Mouse (Mus musculus) embryonic stem cell, embryonic (primary cell): ENCODE data around the gene Mrps35.

ENCODE experiments used
- CTCF ChIA-PET, 4 experiments: fragments of 300-600 bp in 2 of 4; fragments of 350-600 bp in 2 of 4; sonication (Branson Sonifier 250); formaldehyde crosslinking; loops; one replicate each; lab custom pipeline; 2022; ENCODE audit warnings: inconsistent platforms in 2 of 4; lab: Charles Lee
- POLR2A ChIA-PET, 4 experiments: fragments of 300-600 bp in 2 of 4; fragments of 350-600 bp in 2 of 4; sonication (Branson Sonifier 250); formaldehyde crosslinking; loops; one replicate each; lab custom pipeline; 2022; ENCODE audit warnings: antibody characterized with exemption in 4 of 4, inconsistent platforms in 1 of 4; lab: Charles Lee

Gene Mrps35

DNA sequence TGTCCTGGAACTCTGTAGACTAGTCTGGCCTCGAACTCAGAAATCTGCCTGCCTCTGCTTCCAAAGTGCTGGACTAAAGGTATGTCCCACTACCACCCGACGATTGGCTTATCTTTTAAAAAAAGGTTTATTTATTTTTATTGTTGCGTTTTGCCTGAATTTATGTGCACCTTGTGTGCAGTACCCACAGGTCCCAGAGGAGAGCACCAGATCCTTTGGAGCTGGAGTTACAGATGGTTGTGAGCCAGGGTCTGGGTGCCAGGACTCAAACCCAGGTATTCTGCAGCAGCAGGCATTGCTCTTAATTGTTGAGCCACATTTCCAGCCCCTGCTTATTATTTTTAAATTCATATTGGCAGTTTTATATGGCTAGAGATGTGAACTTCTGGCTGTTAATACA lies 53.5 kb downstream of the Mrps35 start:
- ChIA-PET CTCF (interaction anchor here in 1 of 4 experiments (0.8 to 1.2 kb wide), 2 partner anchors 20 to 271 kb away, joined by 3 to 5 read pairs; no protein-coding TSS in a partner anchor), POLR2A (interaction anchor here in 2 of 4 experiments (0.6 to 1.3 kb wide), 4 partner anchors 10 to 282 kb away, joined by 3 to 8 read pairs (median 3); partner anchors contain the start of gene Mansc4 (in 1 of the 2))

DNA sequence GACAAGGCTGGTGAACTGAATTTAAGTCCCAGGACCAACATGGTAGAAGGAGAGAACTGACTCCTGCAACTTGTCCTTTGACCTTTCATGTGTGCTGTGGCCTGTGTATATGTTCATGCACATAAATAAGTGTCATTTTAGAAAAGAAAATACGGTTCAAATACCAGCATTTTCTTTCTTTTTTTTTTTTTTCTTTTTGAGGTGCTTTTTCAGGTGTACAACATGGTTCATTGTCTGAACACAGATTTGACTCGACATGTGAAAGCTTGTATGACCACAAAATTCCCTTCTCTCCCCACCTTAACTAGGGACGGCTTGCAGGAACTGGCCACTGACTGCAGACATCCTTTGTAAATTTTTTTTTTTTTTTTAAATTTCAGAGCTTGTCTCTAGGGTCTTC lies 54.4 kb downstream of the Mrps35 start:
- POLR2A ChIA-PET: interaction anchor here in 2 of 4 experiments (0.6 to 1.4 kb wide), 6 partner anchors 14 to 81 kb away, joined by 3 to 5 read pairs (median 4); no protein-coding TSS in a partner anchor
- CTCF ChIA-PET: interaction anchor here in 2 of 4 experiments (0.6 to 1.2 kb wide), 2 partner anchors 20 to 637 kb away, joined by 3 read pairs; no protein-coding TSS in a partner anchor

DNA sequence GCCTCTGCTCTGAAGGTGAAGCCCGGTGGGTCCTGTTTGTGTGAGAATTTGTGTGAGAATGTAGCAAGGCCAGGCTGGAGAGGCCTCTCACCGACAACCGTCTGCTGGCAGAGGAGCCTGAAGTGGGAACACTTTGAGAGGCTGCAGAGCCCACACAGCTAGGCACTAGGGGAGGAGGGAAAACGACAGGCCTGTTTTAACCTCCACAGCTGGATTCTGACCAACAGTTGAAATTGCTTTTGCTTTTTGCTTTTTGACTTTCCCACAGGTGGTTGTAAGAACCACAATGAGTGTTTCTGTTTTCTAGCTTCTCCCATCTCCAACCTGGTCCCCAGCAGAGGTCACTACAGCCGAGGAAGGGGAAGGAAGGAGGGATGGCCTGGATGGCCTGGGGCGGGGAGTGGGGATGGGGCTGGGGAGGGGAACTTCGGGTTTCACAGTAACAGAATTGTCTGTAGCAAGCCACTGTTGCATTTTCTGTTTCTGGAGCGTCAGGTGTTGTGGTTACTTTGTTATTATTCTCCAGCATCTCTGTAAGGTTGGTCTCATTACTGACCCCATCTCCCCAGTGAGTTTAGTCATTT lies 54.9 kb downstream of the Mrps35 start:
- ChIA-PET POLR2A (interaction anchor here in 2 of 4 experiments (0.6 to 1.4 kb wide), 7 partner anchors 14 to 81 kb away, joined by 3 to 5 read pairs (median 4); no protein-coding TSS in a partner anchor), CTCF (interaction anchor here in 3 of 4 experiments (0.6 to 1.2 kb wide), 3 partner anchors 19 to 1105 kb away, joined by 3 read pairs; no protein-coding TSS in a partner anchor)

DNA sequence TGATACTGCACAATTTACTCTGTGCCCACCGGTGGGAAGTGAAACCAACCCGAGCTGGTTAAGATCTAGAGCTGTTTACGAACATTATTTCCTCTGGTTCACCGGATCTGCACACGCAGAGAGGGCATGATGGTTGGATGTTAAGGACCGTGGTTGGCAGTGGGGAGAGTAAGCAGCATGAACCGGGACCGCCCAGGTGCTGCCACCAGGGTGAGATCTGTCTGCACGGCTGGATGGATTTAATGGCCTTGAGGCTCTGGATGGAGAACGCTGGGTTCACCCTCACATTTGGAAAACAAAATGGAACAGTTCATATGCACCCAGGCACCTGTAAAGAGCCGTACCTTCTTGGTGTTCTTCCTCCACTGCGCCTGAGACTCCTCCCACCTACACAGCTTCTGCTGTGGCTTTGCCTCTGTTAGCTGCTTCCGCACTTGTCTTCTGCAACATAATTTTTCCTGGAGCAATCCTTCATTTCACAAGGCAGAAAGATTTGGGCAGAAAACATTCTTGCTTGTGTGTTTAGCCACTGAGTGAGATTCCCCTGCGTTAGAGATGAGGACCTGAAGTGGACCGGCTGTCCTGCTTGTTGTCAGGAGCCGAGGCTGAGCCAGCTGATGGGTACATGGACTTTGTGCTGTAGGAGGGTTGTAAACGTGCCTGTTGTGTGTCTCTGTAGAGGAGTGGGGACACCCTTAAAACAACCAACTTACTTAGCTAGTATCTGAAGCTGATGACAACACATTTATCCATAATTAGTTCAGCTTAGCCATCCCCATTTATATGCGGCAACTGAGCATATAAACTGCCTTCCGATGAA lies 57.1 kb downstream of the Mrps35 start:
- POLR2A ChIA-PET: interaction anchor here (0.6 to 2.2 kb wide), 9 partner anchors 9 to 57 kb away, joined by 3 to 6 read pairs (median 3); partner anchors contain the start of gene Mrps35 (in 1 of the 4)
- CTCF ChIA-PET: interaction anchor here in 1 of 4 experiments (0.7 to 0.9 kb wide), 2 partner anchors 41 to 141 kb away, joined by 3 read pairs; no protein-coding TSS in a partner anchor

DNA sequence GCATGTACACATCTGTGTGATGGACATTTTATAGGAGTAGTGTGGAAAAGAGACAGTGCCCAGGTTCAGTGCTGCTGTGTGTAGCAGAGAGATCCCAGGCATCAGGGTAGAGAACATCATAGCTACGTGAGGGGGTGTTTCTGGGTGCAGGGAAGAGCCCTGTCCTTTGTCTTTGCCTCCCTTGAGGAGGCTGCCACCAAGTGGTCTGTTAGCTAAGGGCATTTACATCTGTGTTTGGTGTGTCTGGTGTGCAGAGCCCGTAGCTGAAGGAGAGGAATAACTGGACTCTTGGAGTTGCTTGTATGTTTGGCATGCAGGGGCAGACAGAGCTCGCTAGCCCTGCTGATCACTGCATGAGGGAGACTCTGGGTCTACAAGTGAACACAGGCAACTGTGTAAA lies 59.7 kb downstream of the Mrps35 start:
- CTCF ChIA-PET: no interaction called here
- POLR2A ChIA-PET: interaction anchor here in 1 of 4 experiments (2.0 to 2.7 kb wide), 2 partner anchors 9 to 60 kb away, joined by 4 to 7 read pairs; partner anchors contain the start of gene Mrps35

DNA sequence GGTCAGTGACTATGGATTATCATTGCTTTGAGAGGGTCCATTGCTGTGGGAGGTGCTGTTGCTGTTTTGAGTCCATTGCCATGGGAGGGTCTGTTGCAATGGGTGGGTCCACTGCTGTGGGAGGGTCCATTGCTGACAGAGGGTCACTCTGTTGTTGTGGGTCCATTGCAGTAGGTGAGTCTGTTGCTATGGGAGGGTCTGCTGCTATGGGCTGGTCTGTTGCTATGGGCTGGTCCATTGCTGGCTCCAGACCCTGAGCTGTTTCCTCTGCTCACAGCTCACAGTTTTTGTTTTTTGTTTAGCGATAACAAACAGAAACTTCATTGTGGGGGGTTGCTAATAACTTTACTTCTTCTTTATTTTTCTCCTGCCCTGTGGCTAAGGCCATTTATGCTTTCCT lies 63.0 kb downstream of the Mrps35 start:
- CTCF ChIA-PET: interaction anchor here in 1 of 4 experiments (0.6 to 1.5 kb wide), 4 partner anchors 9 to 135 kb away, joined by 3 to 5 read pairs (median 4); no protein-coding TSS in a partner anchor
- POLR2A ChIA-PET: interaction anchor here (0.6 to 3.8 kb wide), 6 partner anchors 11 to 46 kb away, joined by 3 to 23 read pairs (median 4); partner anchors contain the start of genes Klhl42 (in 1 of the 4) and Mansc4 (in 1 of the 4)

DNA sequence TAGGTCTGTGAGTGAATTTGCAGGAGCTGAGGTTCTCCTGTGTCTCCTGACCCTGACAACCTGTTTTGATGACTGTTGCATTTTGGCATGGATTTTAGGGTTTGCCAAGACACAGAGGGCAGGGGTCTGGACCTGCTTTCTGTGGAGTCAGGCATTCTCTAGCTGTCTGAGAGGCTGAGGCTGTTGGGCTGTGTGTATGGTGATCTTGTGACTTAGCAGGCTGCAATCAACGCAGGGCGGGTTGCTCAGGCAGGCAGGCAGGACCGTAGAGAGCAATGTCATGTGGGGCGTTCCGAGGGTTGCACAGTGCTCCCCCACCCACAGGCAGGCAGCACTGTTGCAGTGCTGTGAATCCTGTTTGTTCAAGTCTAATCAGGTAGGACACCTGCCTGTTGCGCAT lies 64.2 kb downstream of the Mrps35 start:
- CTCF ChIA-PET: interaction anchor here in 2 of 4 experiments (0.6 to 2.4 kb wide), 5 partner anchors 8 to 421 kb away, joined by 3 to 7 read pairs (median 3); no protein-coding TSS in a partner anchor

DNA sequence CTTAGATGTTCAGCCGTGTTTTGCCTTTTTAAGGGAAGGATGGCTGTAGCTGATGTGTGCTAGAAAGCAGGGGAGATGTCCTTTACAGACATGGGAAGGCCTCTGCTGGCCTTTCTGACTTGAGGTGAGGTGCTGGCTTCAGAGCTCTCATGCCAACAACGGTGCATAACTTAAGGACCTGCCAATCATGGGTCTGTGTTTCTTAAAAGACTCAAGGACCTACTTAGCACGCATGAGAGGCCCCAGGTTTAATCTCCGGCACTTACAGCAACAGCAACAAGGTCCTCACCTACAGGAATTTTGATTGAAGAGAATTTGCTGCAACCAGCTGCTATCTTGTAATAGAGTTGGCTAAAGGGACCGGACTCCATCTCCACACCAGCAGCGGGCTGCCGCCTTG lies 66.7 kb downstream of the Mrps35 start:
- CTCF ChIA-PET: interaction anchor here in 2 of 4 experiments (0.5 to 0.6 kb wide), 3 partner anchors 50 to 165 kb away, joined by 3 to 4 read pairs (median 3); no protein-coding TSS in a partner anchor

More for the DNA sequence above, 64.2 kb downstream of the Mrps35 start:
- POLR2A ChIA-PET: interaction anchor here in 3 of 4 experiments (0.6 to 3.8 kb wide), 10 partner anchors 7 to 81 kb away, joined by 3 to 23 read pairs (median 3); partner anchors contain the start of gene Klhl42 (in 1 of the 3)

DNA sequence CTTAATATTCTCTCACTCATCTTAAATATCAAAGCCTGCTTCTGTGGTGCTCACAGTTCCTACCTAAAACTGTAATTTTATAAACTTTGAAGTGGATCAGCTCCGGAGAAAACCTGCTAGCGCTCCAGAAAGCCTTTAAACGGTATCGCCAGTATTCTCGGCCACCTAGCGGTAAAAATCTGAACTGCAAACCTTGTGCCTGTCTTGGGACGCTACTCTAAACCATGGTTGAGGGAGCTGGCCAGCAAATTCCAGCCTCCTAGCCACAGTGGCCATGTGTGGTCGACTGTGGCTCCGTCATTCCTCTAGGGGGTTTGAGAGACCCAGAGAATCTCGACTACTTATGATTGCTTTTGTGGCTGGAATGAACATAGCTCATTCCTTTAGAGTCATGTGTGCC lies 74.0 kb downstream of the Mrps35 start:
- POLR2A ChIA-PET: interaction anchor here in 3 of 4 experiments (0.5 to 1.7 kb wide), 14 partner anchors 10 to 60 kb away, joined by 3 to 5 read pairs (median 4); partner anchors contain the start of gene Klhl42 (in 1 of the 3)
- CTCF ChIA-PET: interaction anchor here (0.5 to 2.1 kb wide), 46 partner anchors 8 to 1412 kb away, joined by 3 to 17 read pairs (median 3); partner anchors contain the start of genes Mansc4 (in 1 of the 4) and Mrps35 (in 1 of the 4)

More for the DNA sequence above, 66.7 kb downstream of the Mrps35 start:
- POLR2A ChIA-PET: interaction anchor here in 2 of 4 experiments (0.6 to 1.3 kb wide), 3 partner anchors 43 to 1052 kb away, joined by 3 read pairs; no protein-coding TSS in a partner anchor

DNA sequence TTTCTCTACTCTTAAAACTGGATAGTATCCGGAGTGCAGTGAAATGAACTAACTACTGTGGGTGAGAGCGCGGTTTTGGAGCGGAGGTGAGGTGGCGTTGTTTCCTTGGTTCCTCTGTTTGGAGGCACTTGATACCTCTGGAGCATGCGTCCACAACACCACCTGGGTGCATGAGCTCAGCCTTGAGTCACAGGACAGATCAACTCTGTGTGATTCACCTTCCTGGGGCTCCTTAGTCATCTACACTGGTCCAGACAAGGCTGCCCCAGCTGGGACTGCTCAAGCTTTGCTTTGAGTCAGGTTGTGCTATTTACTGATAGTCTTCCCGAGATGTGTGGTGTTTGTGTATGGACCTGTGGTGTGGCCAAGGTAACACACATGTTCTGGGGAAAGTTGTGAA lies 75.2 kb downstream of the Mrps35 start:
- ChIA-PET CTCF (interaction anchor here in 2 of 4 experiments (1.9 to 2.1 kb wide), 2 partner anchors 122 to 123 kb away, joined by 14 to 17 read pairs; no protein-coding TSS in a partner anchor), POLR2A (interaction anchor here in 2 of 4 experiments (0.6 to 1.7 kb wide), 6 partner anchors 12 to 325 kb away, joined by 3 to 6 read pairs (median 4); partner anchors contain the start of gene Mrps35 (in 1 of the 2))

DNA sequence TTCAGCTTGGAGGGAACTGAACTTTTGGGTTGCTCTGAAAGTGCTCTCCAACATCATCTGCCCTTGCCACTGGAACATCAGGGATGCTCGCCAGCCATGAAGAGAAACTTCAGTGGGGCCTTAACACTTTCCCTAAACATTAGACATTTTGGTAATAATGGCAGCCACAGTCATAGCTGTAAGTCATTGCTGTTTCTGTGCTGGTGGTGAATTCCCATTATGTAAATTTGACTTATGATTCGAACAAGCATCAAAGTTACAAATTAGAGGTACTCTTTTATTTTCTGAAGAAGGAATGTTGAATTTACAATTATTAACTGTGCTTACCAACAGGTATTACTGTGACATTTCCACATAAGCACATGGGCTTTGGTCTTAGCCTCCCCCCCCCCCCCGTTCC lies 75.6 kb downstream of the Mrps35 start:
- CTCF ChIA-PET: no interaction called here
- POLR2A ChIA-PET: interaction anchor here in 1 of 4 experiments (0.7 to 1.7 kb wide), 3 partner anchors 14 to 325 kb away, joined by 3 to 6 read pairs (median 5); no protein-coding TSS in a partner anchor

DNA sequence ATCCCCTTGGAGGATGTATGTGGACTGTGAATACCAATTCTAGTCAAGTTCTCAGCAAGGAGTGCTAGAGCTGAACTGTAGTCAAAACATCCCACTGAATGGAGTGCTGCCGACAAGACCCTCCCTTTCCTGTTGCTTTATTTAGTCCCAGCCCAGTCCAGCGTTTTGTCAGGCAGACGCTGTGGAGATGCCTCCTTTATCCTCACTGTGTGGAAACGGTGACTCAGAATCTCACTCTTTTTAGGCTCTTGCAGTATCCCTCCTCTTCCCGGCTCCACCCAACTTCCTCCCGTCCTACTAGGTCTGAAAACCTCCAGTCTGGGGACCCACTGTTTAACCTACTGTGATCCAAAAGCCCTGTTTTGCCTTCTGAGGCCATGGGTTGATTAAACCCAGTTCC lies 78.8 kb downstream of the Mrps35 start:
- ChIA-PET POLR2A (interaction anchor here in 1 of 4 experiments (0.6 kb wide), 1 partner anchor 151 kb away, joined by 3 read pairs; no protein-coding TSS in a partner anchor), CTCF (no interaction called here)
